Mouse (Mus musculus) lung, adult 2 months (tissue): ENCODE results near the gene Smad6. TPM values are rescaled to one million over a fixed set of nuclear protein-coding genes. Genes with fewer than 3 reads are reported as not detected.

Experiments
- DNase-seq: peaks from one replicate; pipeline ENCODE4 v3.0.0; 2022
- H3K4me1 ChIP-seq: fragments of 200-500 bp; 2 replicates; pipeline ENCODE4 v1.6.1; 2011; ENCODE audit warnings: low read length; ENCODE audit not compliant: control insufficient read depth, insufficient read depth
- H3K4me3 ChIP-seq: fragments of 200-500 bp; replicated peaks from 2 replicates; pipeline ENCODE3; 2011; ENCODE audit warnings: low read depth, mild to moderate bottlenecking, control low read depth, low read length; ENCODE audit errors: extremely low read depth
- CTCF ChIP-seq: fragments of 200-500 bp; IDR thresholded peaks from 2 replicates; pipeline ENCODE4 v1.5.1; 2011; ENCODE audit warnings: mild to moderate bottlenecking, low read length, control low read depth; ENCODE audit not compliant: insufficient read depth
- POLR2A ChIP-seq: fragments of 200-500 bp; IDR thresholded peaks from 2 replicates; pipeline ENCODE4 v1.6.1; 2011; ENCODE audit warnings: low read depth, mild to moderate bottlenecking, control low read depth, low read length, borderline replicate concordance; ENCODE audit errors: extremely low read depth
- WGBS: fragments of 180-500 bp; shearing (Covaris S2); methylation state at CpG from one replicate; pipeline ENCODE4 v1.1.7; 2018; 5-methylcytosine and 5-hydroxymethylcytosine counted together
- polyA plus RNA-seq: library from polyadenylated mRNA; depleted of rRNA; stranded (reverse); fragments of >200 nt; gene quantifications from 2 replicates; pipeline ENCODE4 v1.2.3, GENCODE M21; 2012

Gene Smad6
- polyA plus RNA-seq, 1 experiment = 260 TPM

DNA sequence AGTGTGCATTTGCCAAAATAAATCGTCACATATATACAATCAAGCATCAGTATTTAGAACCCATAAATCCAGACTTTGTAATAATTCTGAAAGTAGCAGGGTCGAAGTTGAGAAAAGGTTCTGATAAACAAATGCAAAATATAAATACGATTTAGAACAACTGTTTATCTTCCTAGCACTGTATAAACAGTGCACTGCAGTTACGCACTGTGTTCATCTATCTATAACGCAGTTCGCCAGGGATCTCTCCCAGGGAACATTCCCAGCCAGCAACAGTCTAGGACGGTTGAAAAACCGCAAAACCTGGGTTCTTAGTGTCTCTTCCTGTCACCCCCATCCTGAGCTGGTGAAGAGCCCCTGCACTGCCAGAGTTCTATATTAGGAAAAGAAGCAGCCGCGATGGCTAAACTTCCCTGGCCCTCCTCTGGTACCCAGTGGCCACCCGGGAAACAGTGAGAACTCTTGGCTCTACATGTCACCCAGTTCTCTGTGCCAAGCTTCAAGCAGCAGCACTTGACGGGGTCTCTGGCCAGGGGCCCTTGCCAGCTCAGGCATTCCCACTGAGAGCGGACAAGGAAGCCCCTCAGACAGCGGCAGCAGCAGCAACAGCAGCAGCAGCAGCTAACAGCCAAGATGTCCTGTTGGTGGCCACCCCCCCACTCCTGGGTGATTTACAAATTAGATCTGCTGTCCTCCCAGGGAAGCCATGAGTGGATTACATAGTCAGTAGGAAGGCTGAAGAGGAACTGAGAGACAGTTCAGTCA lies 54.3 kb downstream of the Smad6 start:
- 22% methylated on average over 14 of the region's 14 CpGs for WGBS
- H3K4me3 ChIP-seq = no peak overlapping the region
- TF ChIP-seq POLR2A (no peak), CTCF (no peak)
- no peak for DNase-seq
- H3K4me1 ChIP-seq = peaks cover 55% of the 10 kb centered on the region

DNA sequence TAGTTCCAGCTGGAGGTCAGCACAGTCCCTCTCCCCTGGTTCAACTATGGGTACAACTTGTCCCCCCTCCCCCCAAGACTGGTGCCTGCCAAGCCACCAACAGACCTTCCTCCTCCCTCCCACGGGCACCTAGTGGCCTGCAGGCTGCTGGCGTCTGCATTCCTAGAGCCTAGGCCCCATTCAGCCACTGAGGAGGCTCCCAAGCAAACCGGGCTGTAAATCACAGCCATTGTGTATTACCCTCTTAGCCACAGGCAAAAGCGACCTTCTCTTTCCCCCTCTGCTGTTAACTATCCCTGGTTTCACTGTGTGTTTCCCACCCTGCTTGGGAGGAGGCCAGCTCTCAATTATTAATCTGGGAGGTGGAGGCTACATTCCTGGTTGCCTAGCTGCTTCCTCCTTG lies 56.3 kb downstream of the Smad6 start:
- H3K4me3 ChIP-seq = no peak overlapping the region
- peaks cover 51% of the 10 kb centered on the region for H3K4me1 ChIP-seq
- TF ChIP-seq POLR2A = no peak
- no peak for TF ChIP-seq CTCF
- WGBS = 21% methylated on average over 4 of the region's 4 CpGs
- no peak for DNase-seq

DNA sequence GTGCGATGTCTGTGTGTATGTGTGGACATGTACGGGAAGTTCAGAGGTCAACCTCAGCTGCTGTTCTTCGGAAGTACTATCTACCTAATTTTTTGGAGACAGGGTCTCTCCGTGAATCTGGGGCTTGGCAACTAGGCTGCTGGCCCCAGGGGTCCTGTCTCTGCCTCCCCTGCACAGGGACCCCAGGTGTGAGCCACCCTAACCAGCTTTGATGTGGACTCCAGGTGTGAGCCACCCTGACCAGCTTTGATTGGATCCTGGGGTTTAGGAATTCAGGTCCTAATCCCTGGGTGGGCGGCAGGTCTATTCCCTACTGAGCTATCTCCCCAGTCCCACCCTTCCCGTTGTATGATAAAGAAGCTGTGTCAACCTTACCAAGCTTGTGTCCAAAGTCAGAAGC lies 60.0 kb downstream of the Smad6 start:
- no peak overlapping the region for H3K4me3 ChIP-seq
- 50% methylated on average over 6 of the region's 6 CpGs for WGBS
- TF ChIP-seq POLR2A = no peak
- no peak for TF ChIP-seq CTCF
- peaks cover 54% of the 10 kb centered on the region for H3K4me1 ChIP-seq
- DNase-seq = no peak

DNA sequence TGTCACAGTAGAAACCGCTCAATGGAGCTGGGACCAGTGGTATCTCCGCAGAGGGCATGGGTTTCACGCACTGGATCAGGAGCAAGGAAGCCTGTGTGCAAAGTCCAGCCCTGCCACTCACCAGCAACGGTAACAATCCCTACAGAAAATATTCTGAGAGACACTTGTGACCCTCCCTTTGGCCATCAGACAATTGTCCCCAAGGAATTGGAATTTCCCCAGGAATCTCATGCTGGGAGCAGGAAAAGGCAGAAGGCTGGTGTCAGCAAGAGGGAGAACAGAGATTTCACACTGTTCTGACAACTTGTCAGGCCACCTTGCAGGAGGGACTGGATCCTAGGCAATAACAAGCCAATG lies 61.1 kb downstream of the Smad6 start:
- Histone ChIP-seq H3K4me1 (peaks cover 53% of the 10 kb centered on the region), H3K4me3 (no peak overlapping the region)
- DNase-seq = no peak
- WGBS = 29% methylated on average over 4 of the region's 4 CpGs
- TF ChIP-seq POLR2A = no peak
- TF ChIP-seq CTCF = no peak

DNA sequence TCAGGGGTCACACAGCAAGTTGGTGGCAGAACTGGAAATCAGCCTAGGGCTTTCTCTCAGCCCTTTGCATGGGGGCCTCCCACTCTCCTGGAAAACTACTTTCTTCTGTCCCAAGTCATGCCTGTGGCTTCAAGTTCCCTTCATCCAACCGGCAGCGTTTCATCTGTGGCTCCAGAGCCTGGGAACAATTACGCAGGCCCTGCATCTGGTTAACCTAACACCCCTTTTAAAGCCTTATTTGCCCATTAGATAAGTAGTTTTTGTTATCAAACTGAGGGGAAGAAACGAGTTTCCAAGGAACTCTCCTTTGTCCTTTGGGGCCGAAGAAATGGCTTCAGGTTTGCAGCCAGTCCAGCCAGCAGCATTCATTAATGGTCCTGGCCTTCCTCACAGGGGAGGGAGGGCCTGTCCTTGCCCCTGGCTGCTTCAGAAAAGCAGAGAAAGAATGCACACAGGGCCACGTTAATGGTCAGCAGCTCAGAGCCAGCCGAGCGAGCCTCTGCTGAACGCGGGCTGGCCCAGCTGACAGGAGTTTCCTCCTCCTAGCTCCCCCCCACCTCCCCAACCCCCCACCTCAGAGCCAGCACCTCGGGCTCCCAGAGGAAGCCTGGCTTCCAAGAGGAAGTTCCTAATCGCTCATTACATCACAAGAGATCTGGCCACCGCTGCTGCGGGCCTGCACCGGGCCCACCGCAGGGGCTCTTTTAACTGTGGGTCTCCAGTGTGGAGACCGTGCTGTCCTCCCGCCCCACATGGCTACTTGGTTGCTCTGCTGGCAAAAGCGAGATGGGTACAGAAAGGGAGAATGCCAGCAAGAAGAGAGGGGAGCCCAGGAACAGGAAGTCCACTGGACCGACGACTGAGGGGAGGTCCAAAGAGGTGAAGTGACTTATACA lies 61.7 kb downstream of the Smad6 start:
- Histone ChIP-seq H3K4me3 (no peak overlapping the region), H3K4me1 (peaks cover 54% of the 10 kb centered on the region)
- no peak for DNase-seq
- no peak for TF ChIP-seq CTCF
- 0 out of 2 replicates have a peak, but pooled peaks have one; percentile 8 for TF ChIP-seq POLR2A
- WGBS = 9% methylated on average over 21 of the region's 21 CpGs

DNA sequence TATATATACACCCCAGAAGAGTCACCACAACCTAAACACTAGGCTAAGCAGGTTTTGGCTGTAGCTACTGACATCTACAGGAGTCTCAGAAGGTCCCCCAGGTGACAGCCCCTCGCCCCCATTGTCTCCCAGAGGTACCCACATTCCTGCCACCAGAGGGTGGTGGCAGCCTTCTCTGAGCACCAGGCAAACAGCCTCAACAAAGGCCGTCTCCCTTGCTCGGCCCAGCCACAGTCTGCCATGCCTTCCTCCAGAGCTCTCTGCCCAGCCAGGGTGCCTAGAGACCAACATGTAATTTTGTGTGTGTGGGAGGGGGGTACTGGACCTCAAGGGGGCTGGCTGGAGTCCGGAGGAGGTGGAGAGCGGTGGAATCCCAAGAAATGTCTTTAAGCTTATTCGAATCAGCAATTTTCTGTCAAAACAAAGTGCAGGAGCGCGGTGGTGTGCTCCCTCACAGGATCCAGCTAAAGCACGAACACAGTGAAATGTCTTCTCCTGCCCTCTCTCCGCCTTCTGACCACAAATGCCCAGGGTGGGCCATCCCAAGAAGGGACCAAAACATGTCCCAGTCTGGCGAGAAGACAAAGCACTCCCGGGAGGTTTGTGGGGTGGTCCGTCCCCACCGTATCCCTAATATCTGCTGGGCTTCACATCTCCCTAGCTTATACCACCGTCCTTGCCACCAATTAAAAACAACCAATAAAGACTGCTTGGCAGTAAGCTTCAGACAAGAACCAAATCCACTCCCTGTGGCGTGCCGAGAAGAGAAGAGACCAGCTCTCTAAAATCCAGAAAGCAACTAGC lies 62.5 kb downstream of the Smad6 start:
- DNase-seq = peak; percentile 73
- WGBS = 44% methylated on average over 17 of the region's 17 CpGs
- TF ChIP-seq POLR2A (peak; percentile 32; the same call in 1 of the 2 replicates), CTCF (peak; percentile 64)
- H3K4me3 ChIP-seq = no peak overlapping the region
- peaks cover 55% of the 10 kb centered on the region for H3K4me1 ChIP-seq

DNA sequence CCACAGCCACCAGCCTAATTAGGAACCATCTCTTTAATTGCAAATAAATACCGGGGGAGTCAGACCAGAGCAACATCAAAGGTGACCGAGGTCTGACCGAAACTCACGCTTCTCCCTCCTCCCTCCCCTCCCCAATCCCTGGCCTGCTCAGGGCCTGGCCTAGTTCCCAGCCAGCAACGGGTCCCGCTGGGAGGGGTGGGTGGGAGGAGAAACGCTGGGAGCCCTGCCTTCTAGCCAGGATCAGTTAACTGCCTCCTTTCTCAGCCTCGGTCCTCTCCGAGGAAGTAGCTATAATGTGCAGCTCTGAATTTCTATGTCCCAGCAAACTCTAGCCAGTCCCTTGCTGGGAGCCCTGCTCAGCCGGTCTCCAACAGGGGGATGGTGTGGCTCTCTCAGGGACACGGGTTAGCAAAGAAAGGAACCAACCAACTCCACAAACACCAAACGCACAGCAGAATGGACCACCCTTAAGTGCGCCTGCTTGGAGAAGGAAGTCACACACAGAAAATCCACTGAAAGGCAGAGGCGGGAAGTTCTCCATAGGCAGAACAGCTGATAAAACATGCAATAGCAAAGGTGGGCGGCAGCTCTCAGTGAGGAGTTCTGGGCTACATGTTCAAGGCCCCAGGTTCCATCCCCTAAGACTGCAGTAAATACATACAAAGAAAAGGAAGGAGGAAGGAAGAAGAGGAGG lies 63.4 kb downstream of the Smad6 start:
- H3K4me1 ChIP-seq = peaks cover 51% of the 10 kb centered on the region
- DNase-seq = no peak
- WGBS = 15% methylated on average over 15 of the region's 15 CpGs
- TF ChIP-seq CTCF = no peak
- no peak for TF ChIP-seq POLR2A
- H3K4me3 ChIP-seq = no peak overlapping the region

DNA sequence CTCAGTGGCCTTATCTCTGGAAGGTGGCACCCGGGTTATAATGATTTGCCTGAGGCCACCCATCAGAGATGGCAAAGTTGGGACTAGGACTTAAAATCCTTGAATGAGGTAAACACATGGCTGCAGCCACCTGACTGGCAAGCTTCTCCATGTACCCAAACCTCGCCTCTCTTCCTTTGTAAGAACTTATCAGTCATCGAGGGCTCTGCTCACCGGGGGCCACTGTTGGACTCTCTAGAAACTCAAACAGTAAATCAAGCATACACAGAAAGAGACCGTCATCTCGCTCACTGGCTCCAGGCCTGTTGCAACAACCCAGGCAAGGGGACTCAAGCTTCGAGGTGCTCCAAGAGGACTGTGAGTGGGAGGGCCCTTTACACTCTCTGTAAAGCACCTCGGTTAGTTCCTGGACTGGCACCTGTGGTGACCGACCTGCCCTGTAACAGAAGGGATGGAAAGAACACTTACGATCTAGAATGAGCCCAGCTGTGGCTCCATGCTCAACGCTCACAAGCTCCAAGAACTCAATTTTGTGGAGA lies 64.1 kb downstream of the Smad6 start:
- Histone ChIP-seq H3K4me1 (peaks cover 48% of the 10 kb centered on the region), H3K4me3 (no peak overlapping the region)
- 44% methylated on average over 11 of the region's 11 CpGs for WGBS
- TF ChIP-seq CTCF = no peak
- no peak for TF ChIP-seq POLR2A
- no peak for DNase-seq

DNA sequence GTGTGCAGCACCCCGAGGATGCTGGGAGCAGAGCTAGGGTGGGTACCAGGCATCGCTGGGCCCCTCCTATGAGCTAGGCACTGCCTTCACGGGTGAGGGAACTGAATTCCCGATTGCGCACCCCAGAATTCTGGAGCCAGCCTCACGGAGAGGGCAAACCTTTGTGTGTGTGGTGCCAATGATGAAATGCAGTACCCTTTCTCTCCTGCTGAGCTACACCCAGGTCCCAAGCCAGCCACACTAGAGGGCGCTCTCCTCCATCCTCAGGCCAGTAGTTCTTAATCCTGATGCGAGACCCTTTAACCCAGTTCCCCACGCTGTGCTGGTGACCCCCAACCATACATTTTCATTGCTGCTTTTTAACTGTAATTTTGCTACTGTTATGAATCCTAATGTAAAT lies 65.8 kb downstream of the Smad6 start:
- DNase-seq = peak; percentile 79
- Histone ChIP-seq H3K4me1 (peaks cover 48% of the 10 kb centered on the region), H3K4me3 (no peak overlapping the region)
- TF ChIP-seq POLR2A = no peak
- TF ChIP-seq CTCF = peak; percentile 99
- WGBS = 22% methylated on average over 9 of the region's 9 CpGs
